Mouse (Mus musculus) regulatory T cell (primary cell): Measurements from ENCODE around the gene Dennd6a.
"Not testable (repeated sequence)": the region's sequence is repeated elsewhere in the genome, so short reads cannot be mapped to it uniquely, and the experiment has no call there.

Source experiments
- in situ Hi-C: fragments of 300-600 bp; cut with MboI, MseI; formaldehyde crosslinking; loops from one replicate; pipeline ENCODE4 v1.15.1; 2025; ENCODE audit warnings: high pct_unique_total_duplicates

Dennd6a gene

GRCm38 (mm10) chr14:26573556-26573955, at the start of gene Dennd6a:
Dennd6a (plus strand) TSS chr14:26573856.
- in situ Hi-C loops: not testable (repeated sequence)

GRCm38 (mm10) chr14:26525955-26526354, 47.7 kb upstream of the Dennd6a start:
- in situ Hi-C loops: loop anchor here (5.0 kb wide), 1 partner anchor 51 kb away; no protein-coding TSS in a partner anchor

DNA sequence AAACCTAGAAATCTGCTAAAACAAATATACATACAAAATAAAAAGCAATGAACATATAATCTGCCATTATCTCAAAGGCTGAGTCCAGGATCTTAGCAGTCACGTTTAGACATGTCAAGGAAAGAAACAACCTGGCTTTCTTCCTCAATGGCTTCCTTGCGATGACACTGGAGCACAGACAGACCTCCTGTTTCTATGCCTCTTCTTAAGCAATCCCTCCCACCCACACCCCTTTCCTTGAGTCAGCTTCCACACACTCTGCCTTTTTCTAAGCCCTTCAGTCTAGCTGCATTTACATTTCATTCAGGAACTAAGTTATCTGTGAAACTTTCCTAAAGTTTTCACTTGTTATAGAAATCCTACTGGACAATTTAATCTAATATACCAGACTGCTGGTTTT, 45.4 kb upstream of the Dennd6a start:
- in situ Hi-C loops: loop anchor here (5.0 kb wide), 1 partner anchor 49 kb away; no protein-coding TSS in a partner anchor

DNA sequence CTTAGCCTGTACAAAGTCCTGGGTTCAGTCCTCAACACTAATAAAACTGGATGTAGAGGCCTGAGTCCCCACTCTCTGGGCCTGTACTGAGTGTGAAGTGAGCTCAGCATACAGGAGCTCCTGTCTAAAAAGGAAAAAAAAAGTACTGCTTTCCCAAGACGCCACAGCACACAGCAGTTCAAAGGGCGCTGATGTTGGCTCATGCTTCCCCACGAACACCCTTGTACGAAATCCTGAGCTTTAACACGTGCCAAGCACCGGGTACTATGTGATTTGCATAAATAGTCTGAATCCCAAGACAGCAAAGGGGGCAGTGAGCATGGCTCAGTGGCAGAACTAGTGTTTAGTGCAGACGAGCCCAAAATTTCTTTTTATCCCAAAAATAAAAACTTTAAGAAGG, 43.3 kb upstream of the Dennd6a start:
- in situ Hi-C loops: no loop called here

DNA sequence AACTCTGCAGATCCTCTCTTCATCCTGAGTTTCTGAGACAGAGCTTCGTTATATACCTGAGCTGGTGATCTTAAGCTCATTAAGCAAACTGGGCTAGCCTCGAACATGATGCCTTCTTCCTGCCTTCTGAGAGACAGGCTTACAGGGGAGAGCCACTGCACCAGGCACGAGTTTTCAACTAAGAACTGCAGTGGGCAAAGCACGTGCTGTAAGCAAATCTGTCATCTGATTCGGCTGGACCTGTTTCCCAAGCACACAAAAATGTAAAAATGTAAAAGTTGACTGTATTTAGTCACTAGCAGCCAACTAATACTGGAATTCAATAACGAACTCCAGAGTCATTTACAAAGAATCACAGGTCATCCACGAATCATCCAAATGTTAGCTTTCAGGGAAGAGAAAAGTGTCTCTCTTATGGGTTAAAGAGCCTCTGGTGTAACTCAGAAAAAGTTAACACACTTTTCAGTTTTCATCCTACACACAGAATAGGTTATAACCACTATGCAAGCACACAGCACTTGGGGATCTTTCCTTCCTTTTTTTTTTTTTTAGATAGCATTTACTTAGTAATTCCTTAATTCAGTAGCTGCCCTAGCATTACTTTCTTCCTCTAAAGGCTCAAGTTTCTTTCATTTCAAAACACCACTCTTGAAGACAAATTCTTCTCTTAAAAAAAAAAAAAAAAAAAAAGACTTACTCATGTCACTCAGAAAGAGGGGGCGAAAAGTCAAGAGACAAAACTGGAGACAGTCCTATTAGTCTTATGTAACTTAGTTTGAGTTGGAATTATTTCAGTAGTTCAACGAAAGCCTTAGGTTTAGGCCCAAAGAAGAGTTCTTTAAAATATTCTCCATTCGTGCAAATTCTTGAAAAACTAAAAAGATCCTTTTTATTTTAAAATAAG, 42.0 kb upstream of the Dennd6a start:
- in situ Hi-C loops: no loop called here

- in situ Hi-C loops: no loop called here
Measured at GRCm38 (mm10) chr14:26532752-26533151, 40.9 kb upstream of the Dennd6a start.

DNA sequence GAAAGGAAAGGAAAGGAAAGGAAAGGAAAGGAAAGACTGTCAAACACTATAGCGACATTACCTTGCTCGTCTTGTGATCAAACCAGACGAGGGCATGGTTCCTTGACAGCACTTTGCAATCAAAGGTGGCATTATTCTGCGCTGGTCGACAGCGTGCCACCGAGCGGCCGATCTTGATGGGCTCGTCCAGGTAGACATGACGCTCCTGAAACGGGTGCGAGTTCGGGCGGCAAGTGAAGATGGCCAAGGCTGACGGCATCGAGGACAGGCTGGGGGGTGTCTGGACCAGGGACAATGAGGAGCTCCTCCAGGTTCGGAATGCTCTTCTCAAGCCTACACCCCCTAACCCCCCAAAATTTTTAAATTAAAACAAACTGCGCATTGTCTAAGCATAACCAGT, 40.4 kb upstream of the Dennd6a start:
- in situ Hi-C loops: no loop called here

DNA sequence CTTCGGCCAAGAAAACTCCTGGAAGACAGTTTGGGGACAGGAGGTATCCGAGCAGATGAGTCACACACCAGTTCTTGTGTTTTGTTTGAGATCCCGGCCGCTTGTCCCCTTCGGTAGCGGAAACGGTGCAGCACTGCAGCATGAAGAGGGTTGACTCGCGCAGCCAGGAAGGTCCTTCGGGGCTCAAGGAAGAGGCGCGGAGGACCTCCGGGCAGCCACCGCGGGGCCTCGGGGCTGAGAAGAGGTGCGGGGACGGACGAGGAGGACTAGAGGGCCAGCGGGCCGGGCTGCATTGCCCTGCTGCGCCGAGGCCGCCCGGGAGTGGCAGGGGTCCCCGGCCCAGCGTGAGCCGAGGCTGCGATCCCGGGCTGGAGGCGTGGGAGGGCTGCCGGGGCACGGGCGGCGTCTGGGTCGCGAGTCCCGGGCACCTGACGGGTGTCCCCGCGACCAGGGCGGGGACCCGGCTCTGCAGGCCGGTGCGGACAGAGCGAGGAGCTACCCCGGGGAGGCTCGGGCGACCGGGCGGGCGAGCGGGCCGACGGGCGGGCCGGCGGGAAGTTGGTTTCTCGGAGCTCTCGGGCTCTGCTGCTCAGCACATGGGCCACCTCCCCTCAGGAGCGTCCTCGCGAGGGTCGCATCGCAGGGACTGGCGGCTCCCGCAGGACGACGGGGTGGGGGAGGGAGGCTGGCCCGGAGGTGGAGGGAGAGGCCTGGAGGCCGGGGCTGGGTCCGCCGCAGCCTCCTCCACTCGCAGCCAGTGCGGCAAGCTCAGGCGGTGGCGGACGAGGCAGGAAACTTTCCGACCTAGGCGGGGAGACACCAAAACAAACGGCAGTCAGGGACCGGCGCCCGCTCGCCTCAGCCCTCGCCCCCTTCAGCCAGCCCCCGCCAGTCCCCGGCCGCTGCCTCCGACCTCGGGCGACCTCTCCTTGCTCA, 39.6 kb upstream of the Dennd6a start:
- in situ Hi-C loops: no loop called here

DNA sequence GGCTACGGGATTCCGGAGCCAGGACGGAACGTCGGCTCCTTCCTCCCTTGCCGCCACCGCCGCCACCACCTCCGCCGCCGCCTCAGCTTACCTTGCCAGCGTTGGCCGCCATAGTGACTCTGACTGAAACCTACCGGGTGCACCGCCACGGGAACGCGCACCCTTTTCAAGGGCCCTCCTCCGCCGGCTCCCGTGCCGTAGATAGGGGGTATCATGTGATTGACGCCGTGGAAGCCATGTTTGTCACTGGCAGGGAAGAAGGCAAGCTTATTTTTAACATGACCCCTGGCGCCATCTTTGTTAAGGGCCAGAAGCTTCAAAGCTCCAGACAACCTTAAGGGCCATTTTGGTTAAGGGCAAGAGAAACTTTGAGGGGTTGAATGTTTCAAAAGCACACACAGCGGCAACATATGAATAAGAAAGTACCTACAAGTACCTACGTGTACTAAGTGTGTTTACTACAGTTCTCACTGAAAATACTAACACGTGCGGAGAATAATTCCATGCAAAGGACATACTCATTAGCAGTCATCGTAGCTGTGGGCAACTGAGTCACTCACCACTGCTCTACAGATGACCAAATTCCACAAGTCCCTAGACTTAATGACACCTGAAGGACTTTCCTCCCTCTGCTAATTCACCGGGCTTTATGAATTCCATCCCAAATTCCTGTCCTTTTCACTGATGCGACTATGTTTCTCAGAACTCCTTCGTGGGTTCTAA, 38.7 kb upstream of the Dennd6a start, which contains the start of gene Slmap:
Gene Slmap (minus strand): TSS at position 175 of the 723 bp plus-strand sequence.
- in situ Hi-C loops: no loop called here

DNA sequence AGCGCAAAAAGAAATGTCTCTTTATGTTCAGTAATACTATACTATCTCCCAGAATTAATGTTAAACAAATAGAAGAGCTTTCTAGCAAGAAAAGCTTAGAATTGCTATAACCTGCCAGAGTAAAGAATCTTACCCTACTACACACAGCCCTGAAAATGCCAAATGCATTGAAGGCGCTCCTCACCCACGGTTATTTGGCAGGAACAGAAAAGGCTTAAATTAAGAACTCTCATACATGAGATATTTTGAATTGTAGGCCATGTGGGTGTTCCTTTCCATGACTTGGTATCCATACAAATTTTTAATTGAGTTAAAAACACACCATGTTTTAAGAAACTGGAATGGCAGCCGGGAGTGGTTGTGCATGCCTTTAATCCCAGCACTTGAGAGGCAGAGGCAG, 34.4 kb upstream of the Dennd6a start:
- in situ Hi-C loops: no loop called here

- in situ Hi-C loops: no loop called here
Measured at GRCm38 (mm10) chr14:26540577-26540976, 33.1 kb upstream of the Dennd6a start.

- in situ Hi-C loops: no loop called here
Measured at GRCm38 (mm10) chr14:26542136-26542535, 31.5 kb upstream of the Dennd6a start.

- in situ Hi-C loops: no loop called here
Measured at GRCm38 (mm10) chr14:26547516-26548488, 25.9 kb upstream of the Dennd6a start.

- in situ Hi-C loops: no loop called here
Measured at GRCm38 (mm10) chr14:26550712-26551111, 22.9 kb upstream of the Dennd6a start.

- in situ Hi-C loops: no loop called here
Measured at GRCm38 (mm10) chr14:26552441-26552840, 21.2 kb upstream of the Dennd6a start.

DNA sequence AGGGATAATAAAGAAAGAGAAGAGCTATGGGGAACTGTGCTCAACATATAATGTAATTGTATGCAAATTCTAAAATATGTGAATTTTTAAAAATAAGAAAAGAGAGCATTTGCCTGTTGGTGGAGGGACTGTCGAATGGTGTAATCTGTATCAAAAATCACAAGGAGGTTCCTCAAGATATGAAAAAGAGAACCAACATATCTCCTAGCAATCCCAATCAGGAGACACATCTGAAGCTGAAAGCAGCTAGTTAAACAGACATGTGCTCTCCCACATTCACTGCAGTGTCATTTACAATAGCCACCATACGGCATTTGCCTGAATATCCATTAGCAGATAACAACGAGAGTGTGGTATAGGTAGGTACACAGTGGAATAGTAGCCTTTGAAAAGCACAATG, 20.8 kb upstream of the Dennd6a start:
- in situ Hi-C loops: no loop called here

DNA sequence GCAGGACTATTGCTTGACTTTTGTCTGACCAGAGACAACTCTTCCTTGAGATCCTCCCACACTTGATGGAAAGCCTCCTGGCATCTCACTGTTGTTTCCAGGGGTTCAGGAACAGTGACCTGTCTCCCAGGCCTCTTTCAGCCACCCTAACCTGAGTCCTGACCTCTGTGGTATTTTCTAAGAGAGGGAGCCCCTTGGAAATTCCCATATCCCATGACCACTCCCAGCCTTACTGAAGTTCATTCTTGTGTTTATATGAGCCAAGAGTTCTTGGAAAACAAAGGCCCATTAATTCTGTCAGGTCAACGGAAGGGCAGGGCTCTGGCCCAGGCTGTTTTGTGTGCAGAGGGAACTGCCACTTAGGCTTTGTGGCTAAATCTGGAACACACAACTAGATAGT, 16.1 kb upstream of the Dennd6a start:
- in situ Hi-C loops: no loop called here

DNA sequence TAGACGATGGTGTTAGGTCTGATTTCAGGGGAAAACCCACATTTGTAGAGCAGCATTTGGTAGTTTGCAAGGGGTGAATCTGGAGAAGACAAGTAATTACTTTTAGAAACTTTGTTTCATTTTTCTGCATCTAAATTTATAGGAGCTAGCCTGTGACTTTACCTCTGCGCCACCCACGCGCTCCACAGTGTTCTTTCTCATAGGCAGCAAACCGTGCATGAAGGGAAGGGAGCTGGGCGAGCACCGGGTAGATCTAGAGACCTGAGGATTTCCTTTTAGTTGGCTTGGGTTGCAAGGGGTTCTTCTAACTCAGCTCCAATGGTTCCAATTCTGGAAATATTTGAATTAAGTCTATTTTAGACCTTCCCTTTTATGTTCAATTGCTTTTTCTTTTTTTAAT, 15.1 kb upstream of the Dennd6a start:
- in situ Hi-C loops: no loop called here

GRCm38 (mm10) chr14:26562247-26562646, 11.4 kb upstream of the Dennd6a start:
- in situ Hi-C loops: no loop called here

DNA sequence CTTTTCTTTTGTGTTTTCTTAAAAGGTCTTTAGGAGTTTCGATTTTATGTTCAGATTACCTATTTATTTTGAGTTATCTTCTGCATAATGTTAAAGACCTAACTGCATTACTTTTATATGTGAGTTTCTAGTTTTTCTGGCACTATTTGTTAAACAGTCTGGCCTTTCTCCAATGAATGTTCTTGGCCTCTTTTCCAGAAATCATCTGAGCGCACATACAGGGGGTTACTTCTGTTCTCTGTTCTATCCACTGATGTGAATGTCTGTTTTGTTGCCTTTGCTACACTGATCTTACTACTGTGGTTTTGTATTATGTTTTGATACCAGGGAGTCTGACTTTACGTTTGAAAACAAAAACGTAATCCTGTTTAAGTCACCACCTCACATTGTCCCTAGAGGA, 3.8 kb upstream of the Dennd6a start:
- in situ Hi-C loops: no loop called here
